Mouse (Mus musculus): ENCODE data around the gene Bcl3. TPM values are rescaled to one million over a fixed set of nuclear protein-coding genes. Genes with fewer than 3 reads are reported as not detected.

Bcl3 gene
- polyA plus RNA-seq, 1 experiment from 2014 or later = 4.4 TPM

DNA sequence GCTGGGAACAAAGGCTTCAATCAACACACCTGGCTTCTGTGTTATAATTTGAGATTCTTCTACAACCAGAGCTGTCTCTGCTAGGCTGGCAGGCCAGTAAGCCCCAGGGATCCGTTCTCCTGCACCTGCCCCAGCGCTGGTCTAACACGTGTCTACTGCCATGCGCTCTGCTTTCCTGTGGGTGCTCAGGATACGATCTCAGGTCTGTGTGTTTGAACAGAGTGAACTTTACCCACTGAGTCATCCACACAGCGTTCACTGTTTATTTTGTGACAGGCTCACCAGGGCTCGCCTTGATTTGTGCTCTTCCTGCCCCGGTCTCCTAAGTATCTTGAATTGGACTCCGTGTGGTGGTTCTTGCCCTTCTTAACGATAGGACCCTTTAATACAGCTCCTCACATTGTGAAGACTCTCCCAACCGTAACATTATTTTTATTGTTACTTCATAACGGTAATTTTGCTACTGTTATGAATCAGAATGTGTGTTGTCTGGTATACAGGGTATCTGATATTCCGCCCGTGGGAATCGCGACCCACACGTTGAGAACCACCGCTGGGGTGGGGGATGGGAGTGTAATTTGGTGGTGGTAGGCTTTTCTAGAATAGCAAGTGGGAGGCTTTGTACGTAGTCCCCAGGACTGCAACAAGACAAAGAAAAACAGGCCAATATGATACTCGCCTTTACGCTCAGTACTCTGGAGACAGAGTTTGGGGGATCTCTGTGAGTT lies 19.3 kb upstream of the Bcl3 start:
- no peak overlapping the region for H3K4me2 ChIP-seq (ENCODE audit: low read depth, low read length)
- H3K27ac ChIP-seq (ENCODE audit: low read length) = peak overlapping the region; percentile 77
- WGBS (ENCODE audit: insufficient replicate concordance) = 56% methylated on average over 21 of the region's 21 CpGs
- no peaks in the 10 kb centered on the region for H3K36me3 ChIP-seq (ENCODE audit: control insufficient read depth, insufficient read depth)
- H3K4me3 ChIP-seq (ENCODE audit: low read depth, low read length) = no peak overlapping the region
- H3K4me1 ChIP-seq (ENCODE audit: control insufficient read depth, low read depth, low read length) = peaks cover 9% of the 10 kb centered on the region
- ATAC-seq (ENCODE audit: low read depth) = peak; percentile 90
- no peak overlapping the region for H3K9ac ChIP-seq (ENCODE audit: low read depth, low read length)
- no peaks in the 10 kb centered on the region for H3K9me3 ChIP-seq (replicated peaks; ENCODE audit: control insufficient read depth, low read length)
- no peaks in the 10 kb centered on the region for H3K27me3 ChIP-seq (ENCODE audit: control insufficient read depth, insufficient read depth, low read depth, low read length)

DNA sequence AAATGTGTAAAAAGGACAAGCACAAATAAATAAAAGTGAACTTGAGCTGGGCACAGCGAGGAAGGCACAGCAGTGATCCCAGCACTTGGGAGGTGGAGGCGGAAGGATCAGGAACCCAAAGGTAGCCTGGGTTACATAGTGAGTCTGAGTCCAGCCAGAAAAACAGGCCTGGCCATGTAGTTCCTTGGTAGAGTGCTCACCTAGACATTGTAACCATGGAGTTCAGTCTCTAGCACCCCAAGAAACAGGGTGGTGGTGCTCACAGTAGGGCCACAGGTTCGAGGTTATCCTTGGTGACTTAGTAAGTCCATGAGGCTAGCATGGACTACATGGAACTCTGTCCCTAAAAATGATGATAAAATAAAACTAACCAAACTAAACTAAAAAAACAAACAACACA lies 18.4 kb upstream of the Bcl3 start:
- H3K27me3 ChIP-seq (ENCODE audit: control insufficient read depth, insufficient read depth, low read depth, low read length) = no peaks in the 10 kb centered on the region
- H3K9me3 ChIP-seq (replicated peaks; ENCODE audit: control insufficient read depth, low read length) = no peaks in the 10 kb centered on the region
- H3K9ac ChIP-seq (ENCODE audit: low read depth, low read length) = no peak overlapping the region
- no peak overlapping the region for H3K4me2 ChIP-seq (ENCODE audit: low read depth, low read length)
- ATAC-seq (ENCODE audit: low read depth) = no peak
- peaks cover 9% of the 10 kb centered on the region for H3K4me1 ChIP-seq (ENCODE audit: control insufficient read depth, low read depth, low read length)
- H3K27ac ChIP-seq (ENCODE audit: low read length) = peak overlapping the region; percentile 77; the same call in 1 of the 2 replicates
- H3K36me3 ChIP-seq (ENCODE audit: control insufficient read depth, insufficient read depth) = no peaks in the 10 kb centered on the region
- no peak overlapping the region for H3K4me3 ChIP-seq (ENCODE audit: low read depth, low read length)
- WGBS (ENCODE audit: insufficient replicate concordance) = 65% methylated on average over 3 of the region's 3 CpGs

DNA sequence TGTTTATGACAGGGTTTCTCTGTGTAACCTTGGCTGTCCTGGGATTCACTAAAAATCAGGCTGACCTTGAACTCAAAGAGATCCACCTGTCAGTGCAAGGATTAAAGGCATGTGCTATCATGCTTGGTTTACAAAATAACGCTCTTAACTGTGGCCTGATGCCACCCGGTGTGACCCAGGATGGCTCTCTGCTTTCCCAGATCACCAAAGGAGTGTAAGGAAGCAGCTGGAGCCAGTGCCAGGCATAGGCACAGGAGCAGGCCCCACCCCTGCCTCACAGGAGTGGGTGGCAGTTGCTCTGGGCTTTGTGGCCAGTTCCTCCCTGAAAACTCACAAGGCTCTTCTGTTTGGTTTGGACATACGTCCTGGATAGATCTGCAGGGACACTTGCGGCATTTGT lies 17.8 kb upstream of the Bcl3 start:
- no peaks in the 10 kb centered on the region for H3K27me3 ChIP-seq (ENCODE audit: control insufficient read depth, insufficient read depth, low read depth, low read length)
- H3K36me3 ChIP-seq (ENCODE audit: control insufficient read depth, insufficient read depth) = no peaks in the 10 kb centered on the region
- H3K4me2 ChIP-seq (ENCODE audit: low read depth, low read length) = no peak overlapping the region
- no peak overlapping the region for H3K27ac ChIP-seq (ENCODE audit: low read length)
- ATAC-seq (ENCODE audit: low read depth) = no peak
- H3K9me3 ChIP-seq (replicated peaks; ENCODE audit: control insufficient read depth, low read length) = no peaks in the 10 kb centered on the region
- no peak overlapping the region for H3K4me3 ChIP-seq (ENCODE audit: low read depth, low read length)
- 64% methylated on average over 4 of the region's 4 CpGs for WGBS (ENCODE audit: insufficient replicate concordance)
- H3K4me1 ChIP-seq (ENCODE audit: control insufficient read depth, low read depth, low read length) = peaks cover 9% of the 10 kb centered on the region
- no peak overlapping the region for H3K9ac ChIP-seq (ENCODE audit: low read depth, low read length)

DNA sequence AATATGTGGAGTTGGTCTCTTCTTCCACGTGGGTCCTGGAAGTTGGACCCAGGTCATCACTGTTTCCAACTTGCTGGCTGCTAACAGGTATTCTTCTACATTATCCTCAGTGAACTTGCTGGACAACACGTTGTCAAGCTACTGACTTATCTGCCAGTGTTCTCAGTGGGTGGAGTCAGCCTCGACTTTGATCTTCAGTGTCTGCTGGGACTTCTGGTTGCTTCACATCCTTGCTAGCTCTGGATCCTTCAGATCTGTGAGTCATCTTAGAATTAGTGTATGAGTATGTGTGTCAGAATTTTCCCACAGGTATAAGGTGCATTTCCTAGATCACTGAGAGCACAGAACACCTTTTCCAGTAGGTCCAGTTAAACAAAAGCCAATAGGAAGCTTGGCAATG lies 14.3 kb upstream of the Bcl3 start:
- H3K36me3 ChIP-seq (ENCODE audit: control insufficient read depth, insufficient read depth) = no peaks in the 10 kb centered on the region
- no peak overlapping the region for H3K27ac ChIP-seq (ENCODE audit: low read length)
- no peaks in the 10 kb centered on the region for H3K27me3 ChIP-seq (ENCODE audit: control insufficient read depth, insufficient read depth, low read depth, low read length)
- no peak overlapping the region for H3K4me3 ChIP-seq (ENCODE audit: low read depth, low read length)
- no peak for ATAC-seq (ENCODE audit: low read depth)
- H3K4me2 ChIP-seq (ENCODE audit: low read depth, low read length) = no peak overlapping the region
- H3K9ac ChIP-seq (ENCODE audit: low read depth, low read length) = no peak overlapping the region
- H3K9me3 ChIP-seq (replicated peaks; ENCODE audit: control insufficient read depth, low read length) = no peaks in the 10 kb centered on the region
- WGBS (ENCODE audit: insufficient replicate concordance) = 24% methylated on average over 3 of the region's 3 CpGs
- peaks cover 3% of the 10 kb centered on the region for H3K4me1 ChIP-seq (ENCODE audit: control insufficient read depth, low read depth, low read length)

DNA sequence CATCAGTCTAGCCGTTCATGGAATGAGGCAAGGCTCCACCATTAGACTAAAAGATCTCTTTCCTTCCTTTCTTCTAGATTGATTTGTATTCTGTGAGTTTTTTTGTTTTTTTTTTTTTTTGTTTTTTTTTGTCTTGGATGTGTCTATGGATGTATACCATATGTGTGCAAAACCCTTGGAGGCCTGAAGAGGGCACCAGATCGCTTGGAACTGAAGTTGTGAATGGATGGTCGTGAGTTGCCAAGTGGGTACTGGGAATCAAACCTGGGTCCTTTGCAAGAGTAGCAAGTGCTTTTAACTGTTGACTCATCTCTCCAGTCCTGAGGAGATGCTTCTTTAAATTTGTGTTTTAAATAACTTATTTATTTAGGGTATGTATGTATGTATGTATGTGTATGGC lies 11.5 kb upstream of the Bcl3 start:
- WGBS (ENCODE audit: insufficient replicate concordance) = 56% methylated on average over 3 of the region's 3 CpGs
- H3K4me1 ChIP-seq (ENCODE audit: control insufficient read depth, low read depth, low read length) = peaks cover 9% of the 10 kb centered on the region
- H3K4me2 ChIP-seq (ENCODE audit: low read depth, low read length) = no peak overlapping the region
- H3K27ac ChIP-seq (ENCODE audit: low read length) = no peak overlapping the region
- no peaks in the 10 kb centered on the region for H3K9me3 ChIP-seq (replicated peaks; ENCODE audit: control insufficient read depth, low read length)
- no peak for ATAC-seq (ENCODE audit: low read depth)
- H3K9ac ChIP-seq (ENCODE audit: low read depth, low read length) = no peak overlapping the region
- H3K27me3 ChIP-seq (ENCODE audit: control insufficient read depth, insufficient read depth, low read depth, low read length) = no peaks in the 10 kb centered on the region
- H3K36me3 ChIP-seq (ENCODE audit: control insufficient read depth, insufficient read depth) = no peaks in the 10 kb centered on the region
- no peak overlapping the region for H3K4me3 ChIP-seq (ENCODE audit: low read depth, low read length)

DNA sequence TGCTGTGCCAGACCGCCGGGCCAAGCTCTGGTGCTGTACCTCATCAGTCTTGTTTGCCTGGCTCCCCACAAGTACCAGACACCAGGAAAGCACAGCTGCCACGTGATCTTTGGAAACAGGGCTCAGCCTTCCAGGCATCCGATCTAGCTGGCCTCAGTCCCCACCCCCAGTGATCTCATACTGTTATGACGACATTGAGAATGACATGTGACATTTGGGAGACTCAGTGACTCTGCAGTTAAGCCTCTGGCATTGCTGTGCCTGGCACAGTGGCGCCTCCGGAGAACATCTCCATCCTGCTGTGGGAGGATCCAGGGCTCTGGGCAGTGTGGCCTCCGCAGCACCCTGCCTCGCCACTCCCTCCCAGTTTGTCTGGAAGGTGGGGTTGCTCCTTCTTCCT lies 9.3 kb upstream of the Bcl3 start:
- no peaks in the 10 kb centered on the region for H3K27me3 ChIP-seq (ENCODE audit: control insufficient read depth, insufficient read depth, low read depth, low read length)
- no peak overlapping the region for H3K4me2 ChIP-seq (ENCODE audit: low read depth, low read length)
- 50% methylated on average over 9 of the region's 9 CpGs for WGBS (ENCODE audit: insufficient replicate concordance)
- no peak overlapping the region for H3K4me3 ChIP-seq (ENCODE audit: low read depth, low read length)
- no peak overlapping the region for H3K9ac ChIP-seq (ENCODE audit: low read depth, low read length)
- no peaks in the 10 kb centered on the region for H3K9me3 ChIP-seq (replicated peaks; ENCODE audit: control insufficient read depth, low read length)
- H3K27ac ChIP-seq (ENCODE audit: low read length) = no peak overlapping the region
- peaks cover 9% of the 10 kb centered on the region for H3K4me1 ChIP-seq (ENCODE audit: control insufficient read depth, low read depth, low read length)
- ATAC-seq (ENCODE audit: low read depth) = no peak
- no peaks in the 10 kb centered on the region for H3K36me3 ChIP-seq (ENCODE audit: control insufficient read depth, insufficient read depth)

DNA sequence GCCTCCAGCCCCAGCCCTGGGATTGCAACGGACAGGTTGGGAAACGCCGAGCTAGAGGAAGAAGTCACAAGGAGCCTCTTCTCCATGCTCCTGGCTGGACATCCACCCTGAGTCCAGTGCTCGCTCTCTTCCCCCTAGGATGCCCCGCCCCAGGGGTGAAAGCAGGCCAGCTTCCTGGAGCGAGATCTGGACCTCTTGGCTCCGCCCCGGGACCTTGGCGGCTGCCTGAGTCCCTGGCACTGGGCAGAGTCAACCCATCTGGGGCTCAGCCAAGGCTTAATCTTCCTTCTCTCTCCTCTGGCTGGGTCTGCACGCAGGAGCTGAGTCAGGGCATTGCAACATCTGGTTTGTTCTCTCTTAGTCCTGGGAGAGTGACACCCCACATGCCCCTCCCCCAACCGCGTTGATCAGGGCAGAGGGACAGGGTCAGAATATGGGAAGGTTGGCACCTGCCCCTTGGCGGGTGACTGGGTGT lies 8.1 kb upstream of the Bcl3 start:
- no peak overlapping the region for H3K27ac ChIP-seq (ENCODE audit: low read length)
- H3K4me3 ChIP-seq (ENCODE audit: low read depth, low read length) = no peak overlapping the region
- peaks cover 9% of the 10 kb centered on the region for H3K4me1 ChIP-seq (ENCODE audit: control insufficient read depth, low read depth, low read length)
- no peaks in the 10 kb centered on the region for H3K9me3 ChIP-seq (replicated peaks; ENCODE audit: control insufficient read depth, low read length)
- WGBS (ENCODE audit: insufficient replicate concordance) = 15% methylated on average over 13 of the region's 13 CpGs
- no peak overlapping the region for H3K9ac ChIP-seq (ENCODE audit: low read depth, low read length)
- H3K4me2 ChIP-seq (ENCODE audit: low read depth, low read length) = 0 out of 2 replicates have a peak overlapping the region, but pooled peaks have one; percentile 7
- no peaks in the 10 kb centered on the region for H3K27me3 ChIP-seq (ENCODE audit: control insufficient read depth, insufficient read depth, low read depth, low read length)
- no peaks in the 10 kb centered on the region for H3K36me3 ChIP-seq (ENCODE audit: control insufficient read depth, insufficient read depth)
- ATAC-seq (ENCODE audit: low read depth) = peak; percentile 86

DNA sequence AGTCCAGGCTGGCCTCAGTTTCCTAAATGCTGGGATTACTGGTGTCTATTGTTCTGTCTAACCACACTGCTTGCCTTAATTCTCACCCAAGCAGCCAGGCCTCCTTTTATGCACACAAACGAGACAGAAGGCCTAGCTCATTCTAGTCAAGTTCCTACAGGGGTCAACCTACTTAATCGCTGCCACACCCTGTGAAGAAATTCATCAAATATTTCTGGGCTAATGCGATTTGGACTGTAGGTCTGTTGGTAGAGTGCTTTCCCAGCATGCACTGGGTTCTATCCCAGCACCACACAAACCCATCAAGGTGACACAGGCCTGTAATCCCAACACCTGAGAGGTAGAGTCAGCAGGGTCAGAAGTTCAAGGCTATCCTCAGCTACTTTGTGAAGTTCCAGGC lies 7.1 kb upstream of the Bcl3 start:
- Histone ChIP-seq H3K36me3 (ENCODE audit: control insufficient read depth, insufficient read depth) (no peaks in the 10 kb centered on the region), H3K27me3 (ENCODE audit: control insufficient read depth, insufficient read depth, low read depth, low read length) (no peaks in the 10 kb centered on the region), H3K9ac (ENCODE audit: low read depth, low read length) (no peak overlapping the region), H3K4me3 (ENCODE audit: low read depth, low read length) (no peak overlapping the region), H3K4me1 (ENCODE audit: control insufficient read depth, low read depth, low read length) (peaks cover 9% of the 10 kb centered on the region), H3K4me2 (ENCODE audit: low read depth, low read length) (no peak overlapping the region), H3K9me3 (replicated peaks; ENCODE audit: control insufficient read depth, low read length) (no peaks in the 10 kb centered on the region), H3K27ac (ENCODE audit: low read length) (no peak overlapping the region)
- ATAC-seq (ENCODE audit: low read depth) = no peak
- 59% methylated on average over 3 of the region's 3 CpGs for WGBS (ENCODE audit: insufficient replicate concordance)

DNA sequence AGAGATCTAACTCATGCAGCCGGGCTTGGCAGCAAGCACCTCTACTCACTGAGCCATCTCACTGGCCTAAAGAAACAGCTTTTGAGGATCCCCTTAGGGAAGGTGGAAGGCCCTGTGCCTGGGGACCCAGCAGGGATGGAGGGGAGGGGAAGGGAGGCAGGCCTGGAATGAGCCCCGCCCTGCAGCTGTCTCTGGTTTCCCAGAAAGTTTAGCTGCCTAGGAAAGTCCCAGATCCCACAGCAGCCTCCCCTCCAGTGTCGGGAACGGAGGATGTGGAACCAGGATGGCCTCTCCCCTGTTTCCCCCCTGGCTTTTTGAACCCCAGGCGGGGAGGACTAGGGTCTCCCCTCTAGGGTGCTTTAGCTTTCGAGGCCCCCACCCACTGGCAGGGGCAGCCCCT lies 4.2 kb upstream of the Bcl3 start:
- Histone ChIP-seq H3K27me3 (ENCODE audit: control insufficient read depth, insufficient read depth, low read depth, low read length) (peaks cover 16% of the 10 kb centered on the region), H3K9me3 (replicated peaks; ENCODE audit: control insufficient read depth, low read length) (no peaks in the 10 kb centered on the region), H3K9ac (ENCODE audit: low read depth, low read length) (no peak overlapping the region), H3K4me2 (ENCODE audit: low read depth, low read length) (no peak overlapping the region), H3K4me1 (ENCODE audit: control insufficient read depth, low read depth, low read length) (peaks cover 18% of the 10 kb centered on the region), H3K36me3 (ENCODE audit: control insufficient read depth, insufficient read depth) (no peaks in the 10 kb centered on the region), H3K4me3 (ENCODE audit: low read depth, low read length) (no peak overlapping the region), H3K27ac (ENCODE audit: low read length) (no peak overlapping the region)
- WGBS (ENCODE audit: insufficient replicate concordance) = 67% methylated on average over 6 of the region's 6 CpGs
- no peak for ATAC-seq (ENCODE audit: low read depth)

All from liver, embryonic 16.5 days (tissue).